Mouse (Mus musculus) cerebral cortex, adult 2 months (tissue): ENCODE data around the gene Ppp1r9a.

Experiments used
- WGBS: fragments of 180-500 bp; shearing (Covaris S2); methylation state at CpG from one replicate; pipeline ENCODE4 v1.1.7; 2018; 5-methylcytosine and 5-hydroxymethylcytosine counted together

Gene Ppp1r9a

GRCm38 (mm10) chr6:4962197-4962596, 59.5 kb downstream of the Ppp1r9a start:
- WGBS = 78% methylated on average over 4 of the region's 4 CpGs

GRCm38 (mm10) chr6:4963049-4963448, 60.3 kb downstream of the Ppp1r9a start:
- 70% methylated on average over 5 of the region's 5 CpGs for WGBS

DNA sequence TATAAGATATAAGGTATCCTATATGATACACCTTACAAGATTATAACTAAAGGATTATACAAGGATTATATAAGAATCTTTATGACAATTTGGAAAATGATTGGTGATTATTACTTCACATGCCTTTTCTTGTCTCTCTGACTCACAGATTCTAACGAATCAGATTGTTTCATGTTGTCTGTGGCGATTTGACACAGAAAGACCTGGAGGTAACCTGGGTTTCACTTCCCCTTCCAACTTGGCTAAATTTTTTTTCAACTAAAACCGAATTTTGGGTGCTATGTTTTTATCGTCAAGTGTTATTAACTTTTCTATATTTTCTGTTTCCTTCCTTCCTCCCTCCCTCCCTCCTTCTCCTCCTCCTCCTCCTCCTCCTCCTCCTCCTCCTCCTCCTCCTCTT, 64.5 kb downstream of the Ppp1r9a start:
- 85% methylated on average over 4 of the region's 4 CpGs for WGBS

DNA sequence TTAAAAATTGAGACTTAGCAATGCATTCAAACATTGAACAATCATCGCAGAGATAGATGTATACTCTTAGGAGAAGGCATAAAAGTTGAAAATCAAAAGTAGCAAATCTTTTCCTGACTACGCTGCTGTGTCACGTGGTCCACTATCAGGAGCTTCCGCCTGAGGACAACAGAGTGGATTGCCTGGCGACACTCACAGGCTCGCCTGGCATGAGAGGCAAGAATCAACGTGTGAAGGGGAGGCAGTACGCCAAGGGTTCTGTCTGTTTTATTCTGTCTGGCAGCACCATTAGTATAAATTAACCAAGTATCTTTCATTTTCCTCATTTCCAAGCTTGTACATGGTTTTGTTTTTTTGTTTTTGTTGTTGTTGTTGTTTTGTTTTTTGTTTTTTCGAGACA, 68.5 kb downstream of the Ppp1r9a start:
- WGBS = 58% methylated on average over 9 of the region's 9 CpGs

DNA sequence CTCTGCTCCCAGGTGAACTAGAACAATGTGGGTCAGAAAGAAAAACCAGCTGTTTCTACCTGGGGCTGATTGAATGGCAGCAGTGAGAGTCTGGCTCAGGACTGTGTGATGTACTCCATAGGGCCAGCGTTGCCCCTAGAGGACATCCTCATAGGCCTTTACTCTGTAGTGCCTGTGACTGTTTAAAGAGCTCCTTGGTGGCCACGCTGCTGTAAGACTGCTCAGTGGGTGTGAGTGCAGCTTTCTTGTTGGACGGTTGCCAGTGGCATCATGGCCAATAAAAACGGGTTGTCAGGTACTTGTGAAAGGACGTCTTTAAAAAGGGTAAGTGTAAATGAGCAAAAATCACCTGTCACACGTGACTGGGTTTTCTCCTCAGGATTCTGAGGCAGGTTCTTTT, 70.1 kb downstream of the Ppp1r9a start:
- WGBS = 35% methylated on average over 6 of the region's 6 CpGs

- 77% methylated on average over 10 of the region's 10 CpGs for WGBS
Observed at GRCm38 (mm10) chr6:4973337-4973736, 70.6 kb downstream of the Ppp1r9a start.

- WGBS = 72% methylated on average over 4 of the region's 4 CpGs
Observed at GRCm38 (mm10) chr6:4977515-4977914, 74.8 kb downstream of the Ppp1r9a start.

DNA sequence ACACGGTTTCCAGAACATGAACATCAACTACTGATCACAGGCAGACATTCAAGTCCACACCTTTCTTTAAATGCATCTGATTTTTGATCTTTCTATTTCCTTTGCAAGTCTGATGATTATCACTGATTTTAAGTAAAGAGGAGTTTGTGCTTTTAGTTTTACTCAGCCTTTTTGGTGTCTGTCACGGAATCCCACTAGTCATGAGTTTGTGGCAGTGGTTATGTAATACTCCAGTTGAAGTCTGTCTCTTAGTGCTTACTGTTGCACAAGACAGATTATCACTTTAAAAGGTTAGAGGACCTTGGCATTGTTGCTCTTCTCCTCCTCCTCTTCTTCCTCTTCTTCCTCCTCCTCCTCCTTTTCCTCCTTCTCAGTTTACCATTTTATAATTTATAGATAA, 75.5 kb downstream of the Ppp1r9a start:
- WGBS = 70% methylated on average over 2 of the region's 2 CpGs

DNA sequence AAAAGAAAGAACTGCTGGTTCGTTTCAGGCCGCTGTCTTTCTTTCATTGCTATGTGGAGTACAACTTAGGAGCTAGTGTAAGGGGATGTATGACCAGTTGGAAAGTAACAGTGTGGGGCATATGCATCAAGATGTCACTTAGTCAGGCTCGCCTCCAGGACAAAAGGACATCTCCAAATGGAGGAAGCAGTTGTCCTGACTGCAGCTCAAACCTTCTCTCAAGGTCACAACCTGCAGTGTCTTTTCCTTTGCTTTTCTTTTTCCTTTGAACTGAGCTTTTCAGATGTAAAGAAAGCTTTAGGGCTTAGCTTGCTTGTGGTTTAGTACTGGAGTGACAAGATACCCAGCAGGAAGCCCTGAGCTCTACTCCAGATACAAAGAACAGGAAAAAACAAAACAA, 77.4 kb downstream of the Ppp1r9a start:
- WGBS = 90% methylated on average over 3 of the region's 3 CpGs

DNA sequence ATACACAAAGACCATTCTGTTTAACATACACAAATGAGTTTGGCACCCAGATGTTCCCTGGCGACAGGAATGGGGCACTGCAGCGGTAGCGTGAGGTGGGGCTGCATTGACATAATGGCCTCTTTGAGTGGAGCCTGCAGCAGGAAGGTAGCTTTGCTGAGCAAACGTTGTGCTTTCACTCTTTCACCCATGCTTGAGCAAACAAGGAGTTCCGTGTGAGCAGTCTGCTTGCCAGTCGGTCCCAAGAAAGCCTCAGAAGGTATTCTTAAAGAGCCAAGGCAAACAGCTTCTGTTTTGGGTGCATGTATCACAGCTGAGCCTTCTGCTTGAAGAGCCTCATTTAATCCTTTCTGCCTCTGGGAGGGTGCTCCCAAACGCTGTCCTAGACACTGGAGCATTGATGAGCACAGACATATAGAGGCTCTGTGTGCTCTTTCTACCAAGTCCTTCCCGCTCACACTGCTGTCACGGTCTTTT, 80.0 kb downstream of the Ppp1r9a start:
- WGBS = 34% methylated on average over 9 of the region's 9 CpGs

GRCm38 (mm10) chr6:4985668-4986067, 83.0 kb downstream of the Ppp1r9a start:
- WGBS = 78% methylated on average over 3 of the region's 3 CpGs

DNA sequence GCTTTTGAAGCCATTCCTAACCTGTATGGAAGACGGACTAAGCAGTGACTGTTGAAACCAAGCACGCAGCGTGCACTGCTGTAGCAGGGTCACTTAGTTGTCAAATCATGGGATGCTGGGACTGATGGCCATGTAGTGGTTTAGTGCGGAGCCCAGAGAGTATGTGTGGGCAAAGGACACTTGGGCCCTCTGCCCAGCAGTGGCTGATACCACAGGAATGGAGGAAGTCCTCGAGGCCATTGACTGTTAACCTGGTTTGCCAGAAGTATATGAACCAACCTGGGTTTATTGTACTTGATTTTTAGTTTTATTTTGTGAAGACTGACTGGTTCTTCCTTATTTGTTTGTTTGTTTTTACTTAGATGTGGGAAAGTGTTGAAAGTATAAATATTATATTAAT, 84.4 kb downstream of the Ppp1r9a start:
- WGBS = 96% methylated on average over 5 of the region's 5 CpGs

DNA sequence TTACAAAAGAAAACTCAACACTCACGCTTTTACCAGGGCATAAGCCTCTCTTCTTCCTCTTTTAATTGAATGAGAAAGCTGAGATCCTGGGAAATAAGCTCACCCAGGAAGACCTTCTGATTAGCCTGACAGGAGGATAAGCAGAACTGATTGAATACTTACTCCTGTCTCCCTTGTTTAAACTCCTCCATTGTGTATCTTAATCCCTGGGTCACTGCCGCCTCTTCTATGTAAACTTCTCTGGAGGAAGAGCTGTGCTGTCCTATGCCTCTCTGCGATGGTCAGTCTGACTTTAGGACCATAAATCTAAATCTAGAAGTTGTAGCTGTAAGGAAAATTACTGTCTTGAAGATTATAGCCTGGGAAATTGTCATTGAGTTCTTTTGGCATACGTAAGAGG, 86.0 kb downstream of the Ppp1r9a start:
- WGBS = 90% methylated on average over 4 of the region's 4 CpGs

- WGBS = 78% methylated on average over 9 of the region's 9 CpGs
Observed at GRCm38 (mm10) chr6:4992308-4992707, 89.6 kb downstream of the Ppp1r9a start.

DNA sequence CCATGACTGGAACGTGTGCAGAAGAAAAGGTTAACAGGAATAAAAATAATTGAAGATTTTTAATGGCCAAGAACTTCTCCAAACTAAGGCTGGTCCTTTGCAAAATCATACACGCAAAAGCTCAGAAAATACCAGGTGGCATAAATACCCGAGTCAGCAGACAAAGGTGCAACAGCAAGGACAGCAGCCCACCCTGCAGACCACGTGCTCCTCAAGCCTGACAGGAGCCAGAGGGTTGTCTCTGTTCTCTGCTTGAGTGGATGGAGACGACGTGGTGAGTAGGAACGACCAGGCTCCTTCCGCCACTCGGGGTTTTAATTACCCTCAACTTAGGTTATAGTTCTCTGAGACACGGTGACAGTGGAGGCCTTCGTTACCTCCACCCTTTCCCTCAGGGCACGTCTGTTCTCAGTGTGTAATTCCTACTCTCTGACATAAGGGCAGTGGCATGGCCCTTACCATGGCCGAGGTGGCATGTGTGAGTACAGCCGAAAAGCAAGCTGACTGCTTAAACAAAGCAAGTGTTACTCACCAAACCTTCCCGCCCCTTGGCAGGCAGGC, 91.0 kb downstream of the Ppp1r9a start:
- 77% methylated on average over 15 of the region's 15 CpGs for WGBS

GRCm38 (mm10) chr6:4994161-4994919, 91.6 kb downstream of the Ppp1r9a start:
- 65% methylated on average over 14 of the region's 14 CpGs for WGBS

- WGBS = 96% methylated on average over 6 of the region's 6 CpGs
Observed at GRCm38 (mm10) chr6:4997599-4997998, 94.9 kb downstream of the Ppp1r9a start.

- WGBS = 87% methylated on average over 4 of the region's 4 CpGs
Observed at GRCm38 (mm10) chr6:4998929-4999328, 96.2 kb downstream of the Ppp1r9a start.

- WGBS = 74% methylated on average over 8 of the region's 8 CpGs
Observed at GRCm38 (mm10) chr6:5000788-5001187, 98.1 kb downstream of the Ppp1r9a start.

- 65% methylated on average over 22 of the region's 22 CpGs for WGBS
Observed at GRCm38 (mm10) chr6:5005491-5006275, 103.0 kb downstream of the Ppp1r9a start.

DNA sequence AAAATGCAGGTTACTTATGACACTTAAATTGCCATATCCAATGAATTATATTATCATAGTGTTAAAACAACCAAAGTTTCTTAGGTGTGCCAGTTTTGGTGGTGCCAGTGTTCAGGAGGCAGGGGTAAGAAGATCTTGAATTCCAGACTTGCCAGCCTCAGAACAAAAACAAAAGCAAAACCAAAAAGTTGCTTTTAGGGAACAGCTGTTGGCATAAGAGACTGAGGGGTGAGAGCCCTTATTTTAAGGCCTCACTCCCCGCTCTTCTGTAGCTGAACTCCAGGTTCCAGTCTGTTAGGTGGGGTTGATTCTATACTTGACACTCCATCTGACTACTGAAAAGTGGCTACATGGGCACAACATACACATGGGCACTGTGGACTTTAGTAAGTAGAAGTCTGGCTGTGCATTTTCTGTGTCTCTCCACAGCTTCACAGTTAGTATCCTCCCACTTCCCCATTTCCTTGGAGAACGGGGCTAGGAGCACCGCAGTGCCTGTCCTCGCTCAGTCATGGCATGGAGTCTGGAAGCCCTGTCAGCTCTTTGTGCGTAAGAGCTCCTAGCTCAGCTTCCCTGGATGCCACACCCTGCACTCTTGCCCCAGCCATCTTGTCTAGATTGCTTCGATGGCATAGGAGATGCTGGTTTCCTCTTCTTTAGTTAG, 103.7 kb downstream of the Ppp1r9a start:
- whole genome bisulfite sequencing = 55% methylated on average over 6 of the region's 6 CpGs

DNA sequence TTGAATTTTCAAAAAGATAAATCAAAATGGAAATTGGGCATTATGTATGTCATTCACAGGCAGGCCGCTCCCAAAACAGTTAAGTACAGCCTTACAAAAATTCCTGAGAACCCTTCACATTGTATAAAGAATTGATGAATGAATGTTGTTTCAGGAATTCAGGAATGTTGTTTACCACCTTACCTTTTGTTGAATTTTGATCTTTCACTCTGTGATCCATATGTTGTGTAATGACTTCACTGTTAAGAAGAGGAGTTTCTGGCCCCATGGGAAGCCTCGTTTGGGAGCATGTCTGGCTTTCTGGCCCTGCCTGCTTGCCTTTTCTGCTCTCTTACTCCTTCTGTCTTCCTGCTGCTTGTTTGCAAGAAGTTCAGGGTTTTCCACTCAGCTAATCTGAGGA, 105.4 kb downstream of the Ppp1r9a start:
- WGBS = 72% methylated on average over 2 of the region's 2 CpGs
